Mouse (Mus musculus) thymus, adult 2 months (tissue): ENCODE data around the gene Klhl10. TPM values are rescaled to one million over a fixed set of nuclear protein-coding genes. Genes with fewer than 3 reads are reported as not detected.

Source experiments
- DNase-seq: peaks from one replicate; pipeline ENCODE4 v3.0.0; 2021
- H3K27ac ChIP-seq: fragments of 200-500 bp; 2 replicates; pipeline ENCODE4 v1.5.1; 2012; ENCODE audit warnings: low read length, control low read depth; ENCODE audit not compliant: control insufficient read depth, insufficient read depth
- H3K27me3 ChIP-seq: fragments of 200-500 bp; 2 replicates; pipeline ENCODE4 v1.6.1; 2012; ENCODE audit warnings: mild to moderate bottlenecking, low read length, moderate library complexity, mixed read lengths; ENCODE audit not compliant: control insufficient read depth, insufficient read depth
- H3K36me3 ChIP-seq: fragments of 200-500 bp; 2 replicates; pipeline ENCODE4 v1.6.1; 2012; ENCODE audit warnings: mild to moderate bottlenecking, low read length, moderate library complexity; ENCODE audit not compliant: control insufficient read depth, insufficient read depth
- H3K4me1 ChIP-seq: fragments of 200-500 bp; replicated peaks from 2 replicates; pipeline ENCODE4 v1.6.1; 2012; ENCODE audit warnings: low read length; ENCODE audit not compliant: control insufficient read depth, insufficient read depth
- H3K4me3 ChIP-seq: fragments of 200-500 bp; 2 replicates; pipeline ENCODE4 v1.5.1; 2012; ENCODE audit warnings: mild to moderate bottlenecking, low read length, control low read depth, moderate library complexity; ENCODE audit not compliant: control insufficient read depth, insufficient read depth
- CTCF ChIP-seq: fragments of 200-500 bp; IDR thresholded peaks from 2 replicates; pipeline ENCODE4 v1.5.1; 2012; ENCODE audit warnings: mild to moderate bottlenecking, control low read depth, low read length, moderate library complexity, borderline replicate concordance; ENCODE audit not compliant: control insufficient read depth, poor library complexity, insufficient read depth; ENCODE audit errors: extremely low read depth
- POLR2A ChIP-seq: fragments of 200-500 bp; IDR thresholded peaks from 2 replicates; pipeline ENCODE4 v1.6.1; 2012; ENCODE audit warnings: mild to moderate bottlenecking, low read length, control low read depth, moderate library complexity; ENCODE audit not compliant: control insufficient read depth, poor library complexity, insufficient read depth; ENCODE audit errors: extremely low read depth
- WGBS: fragments of 180-500 bp; shearing (Covaris S2); methylation state at CpG from one replicate; pipeline ENCODE4 v1.1.7; 2018; 5-methylcytosine and 5-hydroxymethylcytosine counted together
- polyA plus RNA-seq: library from polyadenylated mRNA; depleted of rRNA; stranded (reverse); fragments of >200 nt; gene quantifications from 2 replicates; pipeline ENCODE4 v1.2.3, GENCODE M21; 2012

The Klhl10 gene
- polyA plus RNA-seq, 1 experiment, result 0.58 TPM

DNA sequence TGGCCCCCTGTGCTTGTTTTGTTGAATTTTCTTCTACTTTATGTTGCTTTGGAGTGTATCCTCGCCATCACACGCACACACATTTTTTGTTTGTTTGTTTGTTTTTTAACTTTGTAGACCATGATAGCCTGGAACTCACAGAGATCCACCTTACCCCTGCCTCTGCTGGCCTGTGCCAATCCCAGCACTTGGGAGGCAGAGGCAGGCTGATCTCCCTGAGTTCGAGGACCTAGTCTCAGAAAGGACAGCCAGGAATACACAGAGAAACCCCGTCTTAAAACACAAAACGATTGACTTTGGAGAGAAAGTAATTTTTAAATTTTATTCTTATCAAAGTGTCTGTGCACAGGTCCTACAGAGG, 31.2 kb downstream of the Klhl10 start:
- H3K4me3 ChIP-seq, result no peak overlapping the region
- TF ChIP-seq POLR2A (no peak), CTCF (no peak)
- H3K4me1 ChIP-seq, result peaks cover 5% of the 10 kb centered on the region
- H3K27ac ChIP-seq, result no peak overlapping the region
- 48% methylated on average over 5 of the region's 5 CpGs for WGBS
- H3K27me3 ChIP-seq, result no peaks in the 10 kb centered on the region
- no peak for DNase-seq
- peaks cover 9% of the 10 kb centered on the region for H3K36me3 ChIP-seq

DNA sequence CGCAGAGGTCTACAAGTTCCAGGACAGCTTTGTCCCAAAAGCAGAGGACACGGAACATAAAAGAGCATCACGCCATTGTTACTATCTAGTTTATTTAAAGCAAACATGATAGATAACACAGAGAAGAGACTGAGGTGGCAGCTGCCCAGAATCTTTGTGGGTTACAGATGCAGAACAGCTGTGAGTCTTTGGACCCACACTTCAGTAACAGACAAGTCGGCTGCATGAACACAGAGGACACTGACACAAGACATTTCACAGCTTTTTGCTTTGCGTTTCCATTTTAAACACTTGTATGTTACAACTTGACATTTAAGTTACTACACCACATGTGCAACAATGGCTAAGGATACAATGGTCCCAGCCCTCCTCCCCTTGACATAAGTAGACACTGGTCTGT, 34.6 kb downstream of the Klhl10 start:
- 98% methylated on average over 5 of the region's 5 CpGs for WGBS
- peaks cover 1% of the 10 kb centered on the region; the same call in 1 of the 2 replicates for H3K4me1 ChIP-seq
- no peak overlapping the region for H3K27ac ChIP-seq
- H3K4me3 ChIP-seq, result no peak overlapping the region
- DNase-seq, result no peak
- H3K27me3 ChIP-seq, result no peaks in the 10 kb centered on the region
- peaks cover 42% of the 10 kb centered on the region for H3K36me3 ChIP-seq
- TF ChIP-seq POLR2A, result no peak
- TF ChIP-seq CTCF, result no peak

DNA sequence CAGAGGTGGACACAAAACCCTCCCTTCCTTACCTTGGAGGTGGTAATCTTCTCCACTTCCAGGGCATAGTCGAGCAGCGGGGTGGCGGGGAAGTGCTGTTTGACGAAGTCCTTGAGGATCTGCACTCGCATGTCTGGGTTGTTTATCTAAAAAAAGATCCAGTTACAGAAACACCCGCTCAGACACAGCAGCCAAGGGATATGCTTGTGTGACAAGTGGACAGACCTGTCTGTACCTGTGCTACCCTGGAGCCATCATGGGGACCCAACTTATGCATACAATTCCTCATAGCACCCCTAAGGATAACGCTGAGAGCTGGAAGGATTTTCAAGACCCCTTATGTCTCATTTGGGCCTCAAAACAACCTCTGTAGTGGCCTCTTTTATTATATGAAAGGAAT, 37.4 kb downstream of the Klhl10 start:
- WGBS, result 97% methylated on average over 7 of the region's 7 CpGs
- TF ChIP-seq CTCF (no peak), POLR2A (no peak)
- Histone ChIP-seq H3K27me3 (no peaks in the 10 kb centered on the region), H3K36me3 (peaks cover 67% of the 10 kb centered on the region), H3K27ac (no peak overlapping the region), H3K4me3 (no peak overlapping the region), H3K4me1 (no peaks in the 10 kb centered on the region)
- no peak for DNase-seq

DNA sequence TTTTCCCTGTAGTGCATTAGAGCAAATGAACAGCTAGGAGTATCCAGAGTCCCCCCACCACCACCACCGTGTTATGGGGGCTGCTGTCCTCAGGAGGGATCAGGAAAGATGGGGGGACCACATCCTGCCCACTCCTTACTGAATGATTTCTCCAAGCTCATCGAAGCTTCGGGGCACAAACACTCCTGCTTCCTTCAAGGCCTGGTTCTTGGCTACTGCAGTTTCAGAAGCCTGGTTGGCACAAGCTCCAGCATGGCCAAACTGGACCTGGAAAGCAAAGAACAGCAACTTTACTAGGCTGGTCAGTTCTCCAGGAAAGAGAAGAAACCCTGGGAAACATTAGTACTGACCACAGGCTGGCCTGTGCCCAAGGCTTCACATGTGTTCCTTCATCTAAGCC, 42.7 kb downstream of the Klhl10 start:
- no peaks in the 10 kb centered on the region for H3K4me1 ChIP-seq

DNA sequence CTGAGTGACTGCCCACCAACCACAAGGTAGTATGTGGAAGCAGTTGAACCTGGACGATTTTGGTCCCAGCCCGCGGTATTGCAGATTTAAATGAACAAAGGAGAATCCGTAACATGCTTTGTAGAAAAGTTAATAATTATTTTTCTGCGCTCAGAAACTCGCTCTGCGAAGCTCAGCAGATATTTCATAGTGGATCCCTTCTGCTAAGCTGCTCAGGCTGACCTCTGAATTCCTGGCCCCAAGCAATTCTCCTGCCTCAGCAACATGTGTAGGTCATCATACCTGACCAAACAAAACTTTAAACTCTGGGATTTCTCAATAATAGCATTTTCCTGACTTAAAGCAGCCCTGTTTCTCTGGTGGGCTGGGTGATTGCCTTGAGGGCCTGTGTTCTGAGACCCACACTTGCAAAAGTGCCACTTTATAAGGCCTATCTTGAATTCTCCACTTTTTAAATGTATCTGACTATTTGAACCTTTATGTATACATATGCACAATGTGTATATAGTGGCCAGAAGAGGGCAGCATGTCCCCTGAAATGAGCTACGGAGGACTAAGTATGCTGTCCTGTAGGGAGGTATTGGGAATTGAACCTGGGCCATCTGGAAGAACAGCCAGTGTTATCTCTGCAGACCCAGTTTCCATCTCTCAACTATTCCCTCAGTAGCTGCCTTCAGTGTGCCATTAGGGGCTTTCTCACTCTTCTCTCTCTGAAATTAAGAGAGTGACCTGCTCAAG, 44.3 kb downstream of the Klhl10 start:
- Histone ChIP-seq H3K36me3 (peaks cover 67% of the 10 kb centered on the region), H3K27me3 (no peaks in the 10 kb centered on the region), H3K4me3 (no peak overlapping the region), H3K27ac (no peak overlapping the region), H3K4me1 (no peaks in the 10 kb centered on the region)
- peak; percentile 29 for DNase-seq
- WGBS, result 90% methylated on average over 8 of the region's 8 CpGs
- TF ChIP-seq CTCF (no peak), POLR2A (no peak)

More for the DNA sequence above, 42.7 kb downstream of the Klhl10 start:
- 100% methylated on average over 3 of the region's 3 CpGs for WGBS
- Histone ChIP-seq H3K4me3 (no peak overlapping the region), H3K27me3 (no peaks in the 10 kb centered on the region), H3K36me3 (peaks cover 73% of the 10 kb centered on the region), H3K27ac (no peak overlapping the region)
- TF ChIP-seq CTCF (no peak), POLR2A (no peak)
- DNase-seq, result no peak

DNA sequence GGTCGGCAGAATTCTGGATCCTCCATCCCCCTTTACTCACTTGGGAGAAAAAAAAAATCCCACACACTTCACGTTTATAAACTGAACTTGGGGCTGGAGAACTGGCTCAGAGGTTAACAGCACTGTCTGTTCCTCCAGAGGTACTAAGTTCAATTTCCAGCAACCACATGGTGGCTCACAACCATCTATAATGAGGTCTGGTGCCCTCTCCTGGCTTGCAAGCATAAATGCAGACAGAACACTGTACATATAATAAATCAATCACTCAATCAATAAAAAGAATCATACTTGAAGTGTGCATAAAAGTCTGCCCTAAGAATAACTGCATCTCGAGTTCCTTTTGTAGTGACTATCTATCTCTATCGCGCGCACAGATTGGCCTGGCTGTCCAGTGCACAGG, 49.2 kb downstream of the Klhl10 start:
- H3K27me3 ChIP-seq, result no peaks in the 10 kb centered on the region
- H3K36me3 ChIP-seq, result peaks cover 68% of the 10 kb centered on the region
- no peak for DNase-seq
- 96% methylated on average over 6 of the region's 6 CpGs for WGBS
- H3K4me3 ChIP-seq, result no peak overlapping the region
- TF ChIP-seq CTCF (no peak), POLR2A (no peak)
- H3K4me1 ChIP-seq, result no peaks in the 10 kb centered on the region
- H3K27ac ChIP-seq, result no peak overlapping the region

DNA sequence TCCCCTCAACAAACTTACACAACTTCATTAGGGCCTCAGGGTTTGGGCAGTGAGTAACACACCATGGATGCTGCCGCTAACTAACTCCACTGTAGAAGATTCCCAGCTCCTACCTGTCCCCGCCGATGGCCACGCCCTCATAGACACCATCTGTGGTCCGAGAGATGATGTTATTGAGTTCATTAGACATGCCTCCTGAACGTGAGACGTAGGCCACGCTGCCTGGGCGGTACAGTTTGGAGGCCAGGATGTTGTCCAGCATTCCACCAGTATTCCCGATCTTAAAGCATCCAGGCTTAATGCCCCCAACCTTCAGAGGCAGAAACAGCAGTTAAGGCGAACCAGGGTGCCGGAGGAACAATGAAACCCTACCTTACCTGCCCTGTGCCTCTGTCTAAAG, 52.1 kb downstream of the Klhl10 start:
- no peak for TF ChIP-seq POLR2A
- no peak for TF ChIP-seq CTCF
- 97% methylated on average over 12 of the region's 12 CpGs for WGBS
- Histone ChIP-seq H3K4me3 (no peak overlapping the region), H3K36me3 (peaks cover 87% of the 10 kb centered on the region), H3K27ac (no peak overlapping the region), H3K4me1 (no peaks in the 10 kb centered on the region), H3K27me3 (no peaks in the 10 kb centered on the region)
- DNase-seq, result no peak

DNA sequence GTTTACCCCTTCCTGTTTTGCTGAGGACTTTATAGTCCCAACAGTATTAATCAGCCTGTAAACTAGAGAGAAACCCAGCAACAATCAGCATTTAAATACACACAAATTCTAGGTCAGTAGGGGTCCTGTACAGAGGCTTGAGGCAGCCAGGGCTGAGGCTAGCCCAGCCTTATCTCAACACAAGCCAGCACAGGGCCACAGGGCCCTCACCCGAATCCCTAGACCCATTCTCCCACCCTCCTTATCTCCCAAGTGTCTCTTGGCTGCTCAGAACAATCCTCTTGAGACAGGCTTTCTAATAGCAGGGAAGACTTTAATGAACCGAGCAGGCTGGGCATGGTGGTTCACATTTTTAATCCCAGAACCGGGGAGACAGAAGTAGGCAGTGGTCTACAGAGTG, 58.5 kb downstream of the Klhl10 start:
- DNase-seq, result no peak
- Histone ChIP-seq H3K27me3 (no peaks in the 10 kb centered on the region), H3K4me1 (no peaks in the 10 kb centered on the region), H3K36me3 (peaks cover 75% of the 10 kb centered on the region), H3K4me3 (no peak overlapping the region), H3K27ac (no peak overlapping the region)
- TF ChIP-seq POLR2A (no peak), CTCF (no peak)
- WGBS, result 95% methylated on average over 3 of the region's 3 CpGs
